Mouse (Mus musculus): ENCODE measurements around the gene Ttll4. TPM values are rescaled to one million over a fixed set of nuclear protein-coding genes. Genes with fewer than 3 reads are reported as not detected.

Ttll4 gene
- polyA plus RNA-seq (2011; ENCODE audit: insufficient read depth, insufficient read length, low read depth, missing spikeins) = 123 and 129 TPM in 2 replicates

DNA sequence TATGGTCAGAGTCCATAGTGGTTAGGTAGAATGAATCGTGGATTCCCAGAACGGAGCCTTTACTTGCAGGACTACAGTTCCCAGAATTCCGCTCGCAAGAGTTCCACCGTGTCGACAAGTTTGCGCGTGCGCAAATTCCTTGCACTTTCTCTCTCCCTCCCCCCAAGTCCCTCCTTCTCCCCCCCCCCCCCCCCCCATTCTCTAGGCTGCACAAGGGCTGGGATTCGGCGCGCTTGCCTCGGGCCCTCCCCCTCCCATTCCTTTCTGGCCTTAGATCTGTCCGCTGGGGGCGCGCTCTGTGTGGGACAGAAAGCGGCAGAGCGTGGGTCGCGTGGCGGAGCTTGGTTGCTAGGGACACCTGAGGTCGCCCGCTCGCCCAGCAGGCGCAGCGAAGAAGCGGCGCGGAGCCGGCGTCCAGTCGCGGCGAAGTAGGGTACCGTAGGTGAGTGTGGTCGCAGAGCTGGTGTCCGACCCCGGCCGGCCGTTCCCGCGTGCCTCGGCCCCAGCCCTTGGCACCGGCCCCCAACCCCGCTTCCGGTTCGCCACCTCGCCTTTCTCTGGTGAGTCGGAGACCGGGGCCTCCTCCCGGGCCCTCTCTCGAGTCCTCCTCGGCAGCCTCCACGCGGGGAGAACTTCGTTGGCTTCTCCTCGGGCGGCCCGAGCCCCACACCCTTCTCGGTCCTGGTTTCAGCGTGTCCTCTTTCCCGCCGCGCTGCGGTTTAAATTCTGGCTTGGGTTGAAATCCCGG, at the start of gene Ttll4:
TSS of gene Ttll4 (plus strand) at position 298 of the 748 bp plus-strand sequence.
- H3K27me3 ChIP-seq (ENCODE audit: control insufficient read depth, insufficient read depth, low read length, poor library complexity, severe bottlenecking) = no peaks in the 10 kb centered on the region
- H3K9ac ChIP-seq (ENCODE audit: low read depth, poor library complexity, severe bottlenecking) = peak within 1 kb of the TSS; percentile 98
- no peaks in the 10 kb centered on the region for H3K4me1 ChIP-seq (ENCODE audit: control insufficient read depth, insufficient read depth, low read length)
- H3K4me3 ChIP-seq (ENCODE audit: low read depth, low read length) = peak within 1 kb of the TSS; percentile 90
- peak within 1 kb of the TSS; percentile 44; the same call in 1 of the 2 replicates for H3K27ac ChIP-seq (ENCODE audit: insufficient read depth, low read length)
- H3K9me3 ChIP-seq (replicated peaks; ENCODE audit: control insufficient read depth, insufficient read depth, low read length, poor library complexity, severe bottlenecking) = peaks cover 8% of the 10 kb centered on the region
- peak; percentile 50 for TF ChIP-seq CTCF (IDR thresholded peaks at IDR 0.05; ENCODE audit: low read depth, low read length)
- 0 out of 2 replicates have a peak, but pooled peaks have one; percentile 21 for TF ChIP-seq EP300 (IDR thresholded peaks at IDR 0.05; ENCODE audit: insufficient read depth, low read depth, low read length)
- no peak for TF ChIP-seq POLR2A (IDR thresholded peaks at IDR 0.05; ENCODE audit: insufficient read depth, low read length)
- H3K36me3 ChIP-seq (ENCODE audit: control insufficient read depth, insufficient read depth, low read length, poor library complexity, severe bottlenecking) = peaks cover 2% of the 10 kb centered on the region

DNA sequence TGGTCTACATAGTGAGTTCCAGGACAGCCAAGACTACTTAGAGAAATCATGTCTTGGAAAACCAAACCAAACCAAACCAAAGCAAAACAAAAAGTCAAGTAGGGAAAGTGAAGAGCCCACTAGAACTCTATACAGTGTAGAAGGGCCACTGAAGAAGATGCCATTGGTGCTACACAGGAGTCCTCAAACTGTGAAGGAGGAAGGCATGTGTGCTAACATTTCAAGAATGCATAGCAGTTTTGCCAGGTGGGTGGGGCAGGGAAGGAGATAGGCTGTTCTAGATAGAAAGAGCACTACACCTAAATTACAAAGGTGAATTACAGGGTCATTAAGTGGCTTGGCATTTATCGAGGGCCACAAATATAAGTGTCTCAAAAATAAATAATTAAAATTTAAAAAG, 37.4 kb upstream of the Ttll4 start:
- Histone ChIP-seq H3K9me3 (replicated peaks; ENCODE audit: control insufficient read depth, insufficient read depth, low read length, poor library complexity, severe bottlenecking) (no peaks in the 10 kb centered on the region), H3K27me3 (ENCODE audit: control insufficient read depth, insufficient read depth, low read length, poor library complexity, severe bottlenecking) (no peaks in the 10 kb centered on the region), H3K9ac (ENCODE audit: low read depth, poor library complexity, severe bottlenecking) (no peak overlapping the region), H3K27ac (ENCODE audit: insufficient read depth, low read length) (no peak overlapping the region), H3K36me3 (ENCODE audit: control insufficient read depth, insufficient read depth, low read length, poor library complexity, severe bottlenecking) (no peaks in the 10 kb centered on the region), H3K4me1 (ENCODE audit: control insufficient read depth, insufficient read depth, low read length) (no peaks in the 10 kb centered on the region), H3K4me3 (ENCODE audit: low read depth, low read length) (no peak overlapping the region)
- TF ChIP-seq POLR2A (IDR thresholded peaks at IDR 0.05; ENCODE audit: insufficient read depth, low read length) (no peak), EP300 (IDR thresholded peaks at IDR 0.05; ENCODE audit: insufficient read depth, low read depth, low read length) (no peak), CTCF (IDR thresholded peaks at IDR 0.05; ENCODE audit: low read depth, low read length) (no peak)

DNA sequence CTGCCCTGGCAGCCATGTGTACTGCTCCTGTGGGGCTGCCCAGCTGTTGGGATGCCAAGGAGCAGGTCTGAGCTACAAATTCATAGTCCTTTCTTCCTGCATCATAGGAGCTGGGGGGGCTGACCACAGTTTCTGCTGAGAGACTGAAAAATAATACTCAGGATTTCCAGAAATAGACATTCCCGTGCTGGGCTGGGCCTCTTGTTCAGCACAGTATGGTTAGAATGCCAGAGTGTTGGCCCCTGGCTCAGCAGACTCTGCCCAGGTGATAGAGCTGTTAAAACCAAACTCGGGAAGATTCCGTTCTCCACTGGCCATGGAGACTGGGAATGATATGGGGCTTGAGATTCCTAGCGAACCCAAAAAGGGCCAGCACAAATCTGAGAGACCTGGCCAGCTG, 35.5 kb upstream of the Ttll4 start:
- H3K9ac ChIP-seq (ENCODE audit: low read depth, poor library complexity, severe bottlenecking) = no peak overlapping the region
- H3K9me3 ChIP-seq (replicated peaks; ENCODE audit: control insufficient read depth, insufficient read depth, low read length, poor library complexity, severe bottlenecking) = no peaks in the 10 kb centered on the region
- no peaks in the 10 kb centered on the region for H3K4me1 ChIP-seq (ENCODE audit: control insufficient read depth, insufficient read depth, low read length)
- H3K4me3 ChIP-seq (ENCODE audit: low read depth, low read length) = no peak overlapping the region
- H3K36me3 ChIP-seq (ENCODE audit: control insufficient read depth, insufficient read depth, low read length, poor library complexity, severe bottlenecking) = no peaks in the 10 kb centered on the region
- no peak for TF ChIP-seq CTCF (IDR thresholded peaks at IDR 0.05; ENCODE audit: low read depth, low read length)
- TF ChIP-seq POLR2A (IDR thresholded peaks at IDR 0.05; ENCODE audit: insufficient read depth, low read length) = no peak
- no peak for TF ChIP-seq EP300 (IDR thresholded peaks at IDR 0.05; ENCODE audit: insufficient read depth, low read depth, low read length)
- no peak overlapping the region for H3K27ac ChIP-seq (ENCODE audit: insufficient read depth, low read length)
- H3K27me3 ChIP-seq (ENCODE audit: control insufficient read depth, insufficient read depth, low read length, poor library complexity, severe bottlenecking) = no peaks in the 10 kb centered on the region

DNA sequence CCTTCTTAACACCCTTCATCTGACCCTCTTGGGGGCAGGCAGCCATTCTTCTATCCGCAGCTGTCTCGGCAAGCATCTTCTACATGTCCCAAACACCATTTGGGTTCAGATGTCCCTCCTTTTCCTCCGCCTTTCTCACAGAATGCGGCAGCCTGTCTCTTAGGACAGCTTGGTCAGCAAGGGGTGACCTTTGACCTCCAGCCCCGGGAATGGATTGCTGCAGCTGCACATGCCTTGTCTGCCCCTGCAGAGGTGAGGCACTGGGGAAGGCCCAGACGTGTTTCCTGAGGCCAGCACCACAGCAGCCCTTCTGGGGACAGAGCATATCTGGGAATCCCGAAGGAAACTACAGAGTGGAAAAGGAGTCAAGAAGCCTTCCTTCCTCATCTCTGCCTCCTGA, 33.5 kb upstream of the Ttll4 start:
- Histone ChIP-seq H3K4me1 (ENCODE audit: control insufficient read depth, insufficient read depth, low read length) (no peaks in the 10 kb centered on the region), H3K9ac (ENCODE audit: low read depth, poor library complexity, severe bottlenecking) (no peak overlapping the region), H3K9me3 (replicated peaks; ENCODE audit: control insufficient read depth, insufficient read depth, low read length, poor library complexity, severe bottlenecking) (no peaks in the 10 kb centered on the region), H3K36me3 (ENCODE audit: control insufficient read depth, insufficient read depth, low read length, poor library complexity, severe bottlenecking) (no peaks in the 10 kb centered on the region), H3K27me3 (ENCODE audit: control insufficient read depth, insufficient read depth, low read length, poor library complexity, severe bottlenecking) (no peaks in the 10 kb centered on the region), H3K27ac (ENCODE audit: insufficient read depth, low read length) (no peak overlapping the region), H3K4me3 (ENCODE audit: low read depth, low read length) (no peak overlapping the region)
- TF ChIP-seq EP300 (IDR thresholded peaks at IDR 0.05; ENCODE audit: insufficient read depth, low read depth, low read length) (no peak), CTCF (IDR thresholded peaks at IDR 0.05; ENCODE audit: low read depth, low read length) (no peak), POLR2A (IDR thresholded peaks at IDR 0.05; ENCODE audit: insufficient read depth, low read length) (no peak)

DNA sequence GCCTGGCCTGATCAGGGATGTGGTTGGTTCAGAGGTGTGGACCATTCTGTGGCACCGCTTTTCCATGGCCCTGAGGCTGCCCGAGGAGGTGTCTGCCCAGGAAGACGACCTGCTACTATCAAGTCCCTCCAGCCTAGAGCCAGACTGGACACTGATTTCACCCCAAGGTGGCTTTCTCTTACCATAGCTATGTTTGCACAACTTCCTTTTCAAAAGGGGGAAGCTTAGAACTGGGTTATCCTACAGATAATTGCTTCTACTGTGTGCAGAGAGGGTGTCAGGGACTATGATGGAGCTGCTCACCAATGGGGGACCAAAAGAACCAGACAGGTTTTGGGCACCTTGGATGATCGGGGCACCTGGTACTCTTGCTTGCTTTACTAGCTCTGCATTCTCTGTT, 28.8 kb upstream of the Ttll4 start:
- H3K27me3 ChIP-seq (ENCODE audit: control insufficient read depth, insufficient read depth, low read length, poor library complexity, severe bottlenecking) = no peaks in the 10 kb centered on the region
- H3K4me3 ChIP-seq (ENCODE audit: low read depth, low read length) = no peak overlapping the region
- no peak for TF ChIP-seq EP300 (IDR thresholded peaks at IDR 0.05; ENCODE audit: insufficient read depth, low read depth, low read length)
- no peak for TF ChIP-seq CTCF (IDR thresholded peaks at IDR 0.05; ENCODE audit: low read depth, low read length)
- no peak for TF ChIP-seq POLR2A (IDR thresholded peaks at IDR 0.05; ENCODE audit: insufficient read depth, low read length)
- no peaks in the 10 kb centered on the region for H3K9me3 ChIP-seq (replicated peaks; ENCODE audit: control insufficient read depth, insufficient read depth, low read length, poor library complexity, severe bottlenecking)
- H3K36me3 ChIP-seq (ENCODE audit: control insufficient read depth, insufficient read depth, low read length, poor library complexity, severe bottlenecking) = no peaks in the 10 kb centered on the region
- H3K9ac ChIP-seq (ENCODE audit: low read depth, poor library complexity, severe bottlenecking) = no peak overlapping the region
- H3K27ac ChIP-seq (ENCODE audit: insufficient read depth, low read length) = no peak overlapping the region
- no peaks in the 10 kb centered on the region for H3K4me1 ChIP-seq (ENCODE audit: control insufficient read depth, insufficient read depth, low read length)

DNA sequence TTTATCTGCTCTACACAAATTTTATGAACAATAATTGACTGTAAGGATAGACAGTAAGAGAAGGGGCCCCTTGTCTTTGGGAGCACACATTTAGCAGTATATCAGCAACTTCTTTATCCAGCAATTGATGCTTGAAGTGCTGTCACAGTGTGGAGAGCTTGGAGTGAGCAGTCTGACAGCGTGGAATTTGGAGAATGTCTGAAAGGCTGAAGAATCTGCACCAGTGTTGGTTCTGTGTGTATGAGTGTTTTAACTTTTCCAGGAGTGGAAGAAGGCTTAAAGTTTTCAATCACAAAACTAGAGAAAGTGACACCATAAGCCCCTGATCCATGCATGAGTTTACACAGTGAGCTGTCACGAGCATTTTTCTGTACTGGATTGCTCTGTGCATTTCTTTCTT, 18.0 kb upstream of the Ttll4 start:
- Histone ChIP-seq H3K4me3 (ENCODE audit: low read depth, low read length) (no peak overlapping the region), H3K4me1 (ENCODE audit: control insufficient read depth, insufficient read depth, low read length) (no peaks in the 10 kb centered on the region), H3K9me3 (replicated peaks; ENCODE audit: control insufficient read depth, insufficient read depth, low read length, poor library complexity, severe bottlenecking) (no peaks in the 10 kb centered on the region), H3K27me3 (ENCODE audit: control insufficient read depth, insufficient read depth, low read length, poor library complexity, severe bottlenecking) (no peaks in the 10 kb centered on the region), H3K9ac (ENCODE audit: low read depth, poor library complexity, severe bottlenecking) (no peak overlapping the region), H3K27ac (ENCODE audit: insufficient read depth, low read length) (no peak overlapping the region), H3K36me3 (ENCODE audit: control insufficient read depth, insufficient read depth, low read length, poor library complexity, severe bottlenecking) (no peaks in the 10 kb centered on the region)
- no peak for TF ChIP-seq CTCF (IDR thresholded peaks at IDR 0.05; ENCODE audit: low read depth, low read length)
- TF ChIP-seq EP300 (IDR thresholded peaks at IDR 0.05; ENCODE audit: insufficient read depth, low read depth, low read length) = no peak
- TF ChIP-seq POLR2A (IDR thresholded peaks at IDR 0.05; ENCODE audit: insufficient read depth, low read length) = no peak

Measured in ES-Bruce4 (cell line).